Mouse (Mus musculus) cerebellum, adult 2 months (tissue): ENCODE data around the gene Gpcpd1. TPM values are rescaled to one million over a fixed set of nuclear protein-coding genes. Genes with fewer than 3 reads are reported as not detected.

Experiments
- DNase-seq, 2 experiments: peaks; one replicate each; pipeline ENCODE4 v3.0.0; 2021
- H3K27ac ChIP-seq: fragments of 200-500 bp; 2 replicates; pipeline ENCODE4 v1.5.1; 2012; ENCODE audit warnings: low read length, control low read depth, inconsistent platforms; ENCODE audit not compliant: insufficient read depth
- H3K27me3 ChIP-seq: fragments of 200-500 bp; 2 replicates; pipeline ENCODE4 v1.6.1; 2012; ENCODE audit warnings: inconsistent platforms, mild to moderate bottlenecking, low read length, moderate library complexity; ENCODE audit not compliant: control insufficient read depth, insufficient read depth
- H3K4me1 ChIP-seq: fragments of 200-500 bp; 2 replicates; pipeline ENCODE4 v1.6.1; 2011; ENCODE audit warnings: low read length; ENCODE audit not compliant: control insufficient read depth, insufficient read depth
- H3K4me3 ChIP-seq: fragments of 200-500 bp; replicated peaks from 2 replicates; pipeline ENCODE3; 2011; ENCODE audit warnings: mild to moderate bottlenecking, low read depth, low read length, control low read depth; ENCODE audit not compliant: insufficient read depth
- CTCF ChIP-seq: fragments of 200-500 bp; IDR thresholded peaks from 2 replicates; pipeline ENCODE4 v1.5.1; 2011; ENCODE audit warnings: low read depth, mild to moderate bottlenecking, control low read depth, low read length, moderate library complexity, borderline replicate concordance; ENCODE audit not compliant: insufficient read depth
- POLR2A ChIP-seq: fragments of 200-500 bp; IDR thresholded peaks from 2 replicates; pipeline ENCODE4 v1.6.1; 2011; ENCODE audit warnings: low read length, control low read depth, borderline replicate concordance; ENCODE audit not compliant: insufficient read depth
- WGBS: fragments of 180-500 bp; shearing (Covaris S2); methylation state at CpG from one replicate; pipeline ENCODE4 v1.1.7; 2018; 5-methylcytosine and 5-hydroxymethylcytosine counted together
- polyA plus RNA-seq: library from polyadenylated mRNA; depleted of rRNA; stranded (reverse); fragments of >200 nt; gene quantifications from 2 replicates; pipeline ENCODE4 v1.2.3, GENCODE M21; 2012; rRNA removed

The Gpcpd1 gene
- polyA plus RNA-seq = 81.5 and 88.2 TPM in 2 replicates

DNA sequence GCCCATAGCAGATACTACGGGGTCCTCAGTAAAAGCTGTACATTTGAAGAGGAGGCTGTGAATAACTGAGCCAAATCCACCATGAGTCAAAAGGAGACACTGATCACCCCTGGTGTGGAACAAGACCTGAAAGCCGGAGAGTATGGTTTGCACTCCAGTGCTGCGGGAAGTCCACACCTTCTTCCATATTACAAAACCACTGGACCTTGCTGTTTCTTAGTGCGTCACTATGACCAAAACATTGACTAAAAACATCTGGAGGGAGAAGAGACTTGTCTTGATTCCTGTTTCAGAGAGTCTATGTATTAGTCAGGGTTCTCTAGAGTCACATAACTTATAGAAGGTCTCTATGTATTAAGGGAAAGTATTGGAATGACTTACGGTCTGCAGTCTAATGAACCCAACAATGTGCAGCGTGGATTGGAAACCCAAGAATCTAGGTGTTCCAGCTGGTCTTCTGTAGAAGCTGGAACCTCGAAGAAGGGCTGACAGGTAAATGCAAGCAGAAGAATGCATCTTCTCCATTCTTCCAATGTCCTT is at the start of gene Gpcpd1:
Gene Gpcpd1 (minus strand): TSS at position 490 of the 540 bp plus-strand sequence.
- WGBS = 93% methylated on average over 7 of the region's 7 CpGs

DNA sequence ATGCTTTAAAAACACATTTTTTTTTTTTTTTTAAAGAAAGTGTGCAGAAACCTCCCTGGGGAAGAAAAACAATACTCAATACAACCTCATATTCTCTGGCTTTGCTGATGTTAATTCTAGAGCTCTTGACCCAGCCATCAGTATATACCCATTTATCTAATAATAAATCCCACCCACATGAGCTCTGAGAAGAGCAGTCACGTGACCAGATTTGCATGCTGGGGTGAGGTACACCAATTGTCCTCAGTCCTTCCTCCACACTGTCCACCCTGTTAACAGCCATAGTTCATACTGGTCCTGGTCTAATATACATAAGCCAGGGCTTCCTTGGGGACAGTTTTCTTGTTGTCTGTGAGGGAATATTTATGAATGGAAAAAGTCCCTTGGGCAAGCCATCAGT is 49.0 kb upstream of the Gpcpd1 start:
- Histone ChIP-seq H3K27me3 (no peaks in the 10 kb centered on the region), H3K4me3 (no peak overlapping the region), H3K27ac (no peak overlapping the region), H3K4me1 (no peaks in the 10 kb centered on the region)
- no peak for DNase-seq
- WGBS = 83% methylated on average over 1 of the region's 1 CpGs
- TF ChIP-seq CTCF (no peak), POLR2A (no peak)

More for the DNA sequence above, at the start of gene Gpcpd1:
- Histone ChIP-seq H3K27me3 (no peaks in the 10 kb centered on the region), H3K4me1 (no peaks in the 10 kb centered on the region), H3K4me3 (no peak within 1 kb of the TSS), H3K27ac (no peak within 1 kb of the TSS)
- DNase-seq = no peak
- TF ChIP-seq POLR2A (no peak), CTCF (no peak)

DNA sequence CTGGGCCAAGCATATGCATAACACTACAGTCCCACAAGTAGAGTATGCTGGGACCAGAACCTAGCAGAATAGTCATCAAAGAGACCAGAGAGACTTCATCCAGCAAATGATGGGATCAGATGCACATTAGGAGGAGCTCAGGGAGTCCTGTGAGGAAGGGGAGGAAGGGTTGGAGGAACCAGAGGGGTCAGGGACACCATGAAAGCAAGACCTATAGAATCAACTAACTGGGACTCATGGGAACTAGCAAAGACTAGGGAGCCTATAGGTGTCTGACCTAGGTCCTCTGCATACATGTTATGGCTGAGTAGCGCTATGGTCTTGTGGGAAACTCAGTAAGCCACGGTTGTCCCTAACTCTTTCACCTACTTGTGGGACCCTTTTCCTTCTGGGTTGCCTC is 41.1 kb upstream of the Gpcpd1 start:
- no peak for DNase-seq
- Histone ChIP-seq H3K4me3 (no peak overlapping the region), H3K4me1 (no peaks in the 10 kb centered on the region), H3K27me3 (no peaks in the 10 kb centered on the region), H3K27ac (no peak overlapping the region)
- WGBS = 91% methylated on average over 2 of the region's 2 CpGs
- TF ChIP-seq CTCF (no peak), POLR2A (no peak)

DNA sequence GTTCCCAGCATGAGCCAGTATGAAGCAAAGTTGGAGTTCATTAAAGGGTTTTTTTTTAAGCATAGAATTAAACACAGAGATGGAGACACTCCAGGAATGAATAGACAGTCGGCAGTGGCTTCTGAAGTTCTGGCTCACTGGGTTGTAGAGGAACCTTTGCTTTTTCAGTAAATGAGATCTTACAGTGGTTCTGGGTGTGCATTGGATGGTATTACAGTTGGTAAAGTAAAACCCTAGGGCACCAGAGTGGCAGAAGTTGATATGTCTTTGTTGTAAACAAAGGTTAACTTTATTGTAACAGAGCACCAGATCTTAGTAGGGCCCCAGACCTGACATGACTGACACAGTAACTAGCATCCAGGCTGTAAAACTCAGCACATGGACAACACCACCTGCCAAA is 35.6 kb upstream of the Gpcpd1 start:
- no peak overlapping the region for H3K27ac ChIP-seq
- no peak overlapping the region for H3K4me3 ChIP-seq
- no peaks in the 10 kb centered on the region for H3K27me3 ChIP-seq
- WGBS = 64% methylated on average over 1 of the region's 1 CpGs
- H3K4me1 ChIP-seq = no peaks in the 10 kb centered on the region
- no peak for TF ChIP-seq POLR2A
- TF ChIP-seq CTCF = no peak
- DNase-seq = no peak

DNA sequence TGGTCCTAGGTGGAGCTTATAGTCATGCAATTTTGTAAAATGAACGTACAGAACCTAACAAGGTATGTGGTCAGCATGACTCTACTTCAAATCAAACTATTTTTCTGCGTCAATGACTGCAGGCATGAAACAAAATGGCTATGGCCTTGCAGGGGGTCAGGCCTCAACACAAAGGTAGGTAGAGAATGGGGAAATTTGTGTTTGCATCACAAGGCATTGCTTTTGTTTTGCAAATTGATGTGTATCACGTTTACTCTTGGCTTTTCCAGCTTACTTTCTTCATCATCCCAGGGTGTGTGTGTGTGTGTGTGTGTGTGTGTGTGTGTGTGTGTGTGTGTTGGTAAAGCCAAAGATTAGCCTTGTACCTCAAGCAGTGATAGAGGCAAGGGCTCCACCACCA is 30.2 kb upstream of the Gpcpd1 start:
- no peaks in the 10 kb centered on the region for H3K4me1 ChIP-seq
- no peak overlapping the region for H3K4me3 ChIP-seq
- H3K27me3 ChIP-seq = no peaks in the 10 kb centered on the region
- DNase-seq = no peak
- H3K27ac ChIP-seq = no peak overlapping the region
- 61% methylated on average over 3 of the region's 3 CpGs for WGBS
- no peak for TF ChIP-seq POLR2A
- TF ChIP-seq CTCF = no peak

DNA sequence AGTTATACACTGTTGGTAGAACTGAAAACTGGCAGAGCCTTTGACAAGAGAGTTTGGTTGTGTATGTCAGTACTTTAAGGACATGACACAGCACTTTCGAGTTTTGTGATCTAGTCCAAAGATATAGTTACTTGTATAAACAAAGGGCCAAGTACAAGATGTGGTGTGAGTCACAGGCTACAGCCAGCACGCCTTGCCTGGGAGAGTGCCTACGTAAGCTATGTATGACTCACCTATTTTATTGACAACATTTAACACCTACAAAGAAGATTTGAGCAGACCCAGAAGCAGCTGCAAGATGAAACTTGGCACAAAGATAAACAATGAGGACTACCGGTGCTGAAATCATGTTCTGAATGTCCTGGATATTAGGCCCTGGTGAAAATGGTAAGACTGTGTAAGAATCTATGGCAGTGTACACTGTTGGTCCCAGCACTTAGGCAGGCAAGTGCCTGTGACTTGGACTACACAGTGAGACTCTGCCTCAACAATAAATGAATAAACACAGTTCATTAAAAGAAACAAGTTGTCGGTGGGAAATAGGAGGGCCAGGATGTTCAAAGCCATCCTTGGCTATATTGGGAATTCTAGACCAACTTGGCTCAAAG is 26.2 kb upstream of the Gpcpd1 start:
- no peak for DNase-seq
- H3K4me1 ChIP-seq = no peaks in the 10 kb centered on the region
- 76% methylated on average over 5 of the region's 5 CpGs for WGBS
- no peaks in the 10 kb centered on the region for H3K27me3 ChIP-seq
- TF ChIP-seq POLR2A (no peak), CTCF (no peak)
- H3K4me3 ChIP-seq = no peak overlapping the region
- no peak overlapping the region for H3K27ac ChIP-seq

- Histone ChIP-seq H3K4me3 (no peak overlapping the region), H3K27ac (no peak overlapping the region), H3K4me1 (no peaks in the 10 kb centered on the region), H3K27me3 (no peaks in the 10 kb centered on the region)
- no peak for DNase-seq
- TF ChIP-seq POLR2A (no peak), CTCF (no peak)
- WGBS = 90% methylated on average over 4 of the region's 4 CpGs
Observed at GRCm38 (mm10) chr2:132611551-132612233, 24.2 kb upstream of the Gpcpd1 start.

DNA sequence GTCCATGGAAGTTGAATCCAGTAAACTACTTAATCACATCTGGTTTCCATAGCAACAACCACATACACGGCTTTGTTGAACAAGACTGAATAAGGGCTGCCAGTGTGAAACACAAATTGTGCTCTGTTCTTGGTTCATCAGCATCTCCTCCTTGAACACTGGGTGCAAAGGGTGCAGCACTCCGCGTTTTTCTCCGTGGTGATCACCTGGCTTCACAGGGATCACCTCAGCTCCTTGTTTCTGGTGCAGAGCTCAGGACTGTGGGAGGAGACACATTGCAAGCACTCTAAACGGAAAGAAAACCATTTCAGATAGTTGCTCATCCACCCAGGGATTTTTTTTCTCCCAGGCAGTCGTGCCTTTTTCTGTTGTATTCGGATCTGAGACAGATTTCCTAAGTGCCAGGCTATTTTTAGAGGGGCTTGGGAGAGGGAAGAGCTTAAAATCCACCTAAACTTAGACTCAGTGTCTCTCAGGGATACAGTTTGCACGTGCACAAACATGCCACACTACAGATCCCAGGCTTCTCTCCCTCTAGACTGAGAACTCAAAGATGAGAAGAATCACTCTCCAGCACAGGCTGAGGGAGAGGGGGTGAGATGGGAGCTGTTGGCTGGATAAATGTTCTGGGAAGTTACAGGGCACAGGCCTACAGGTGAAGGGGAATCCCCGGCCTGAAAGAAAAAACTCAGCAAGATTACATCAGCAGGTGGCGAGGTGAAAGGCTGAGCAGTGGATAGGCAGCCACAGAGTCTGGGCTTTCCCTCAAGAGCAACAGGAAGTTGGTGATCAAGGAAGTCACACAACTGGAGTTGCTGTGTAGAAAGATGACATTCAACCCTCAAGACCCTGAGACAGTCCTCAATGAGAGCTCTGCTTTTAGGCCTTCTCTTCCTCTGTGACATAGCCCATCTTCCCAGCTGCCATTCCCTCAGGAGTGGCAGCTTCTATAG is 19.9 kb upstream of the Gpcpd1 start:
- Histone ChIP-seq H3K4me3 (no peak overlapping the region), H3K27ac (no peak overlapping the region), H3K27me3 (no peaks in the 10 kb centered on the region), H3K4me1 (no peaks in the 10 kb centered on the region)
- TF ChIP-seq POLR2A = no peak
- no peak for TF ChIP-seq CTCF
- 53% methylated on average over 10 of the region's 10 CpGs for WGBS
- DNase-seq = no peak
